Mouse (Mus musculus) erythroblast, embryonic 14.5 days (primary cell): ENCODE measurements at regions not wholly inside any gene's neighbourhood (a gene's known extent, or its start where the extent isn't known, plus 50 kb on each side); places are given as distances from the start of the nearest gene placed in this dataset.

Experiments
- GATA1 ChIP-seq: IDR thresholded peaks from 2 replicates; pipeline ENCODE4 v1.6.1; 2012; ENCODE audit warnings: low read length, inconsistent platforms, mixed read lengths
- TAL1 ChIP-seq: IDR thresholded peaks from 3 replicates; pipeline ENCODE4 v1.6.1; 2012; ENCODE audit warnings: low read length, inconsistent platforms, mixed read lengths

DNA sequence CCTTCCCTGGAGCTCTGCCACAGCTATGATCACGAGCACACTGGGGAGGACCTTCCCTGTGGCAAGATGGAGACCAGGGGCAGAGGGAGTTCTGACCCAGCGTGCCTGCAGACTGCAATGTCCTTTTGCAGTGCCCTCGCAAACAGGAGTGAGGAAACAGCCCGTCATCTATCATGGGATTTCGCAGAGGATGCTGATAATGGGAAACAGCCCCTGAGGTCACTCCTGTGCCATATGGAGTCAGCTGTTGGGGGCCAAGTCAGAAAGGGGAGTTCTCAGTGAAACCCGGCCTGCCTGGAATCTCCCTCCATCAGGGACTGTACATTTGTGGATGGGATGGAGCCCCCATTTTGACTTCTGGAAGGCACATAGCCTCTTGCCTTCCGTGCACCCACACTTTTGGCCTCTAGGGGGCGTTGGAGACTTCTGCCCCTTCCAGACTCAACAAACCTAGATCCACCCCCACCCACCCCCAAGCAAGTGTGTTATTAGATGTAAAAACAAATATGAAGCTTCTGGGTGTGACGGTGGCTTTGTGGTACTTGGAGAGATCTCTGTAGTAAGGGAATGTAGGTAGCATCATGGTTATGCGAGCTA lies 98.1 kb downstream of the Kdr start:
- TF ChIP-seq GATA1 (no peak), TAL1 (no peak)
